Mouse (Mus musculus): ENCODE measurements around the gene Stoml2.
"Not testable (repeated sequence)": the region's sequence is repeated elsewhere in the genome, so short reads cannot be mapped to it uniquely, and the experiment has no call there.

Gene Stoml2

DNA sequence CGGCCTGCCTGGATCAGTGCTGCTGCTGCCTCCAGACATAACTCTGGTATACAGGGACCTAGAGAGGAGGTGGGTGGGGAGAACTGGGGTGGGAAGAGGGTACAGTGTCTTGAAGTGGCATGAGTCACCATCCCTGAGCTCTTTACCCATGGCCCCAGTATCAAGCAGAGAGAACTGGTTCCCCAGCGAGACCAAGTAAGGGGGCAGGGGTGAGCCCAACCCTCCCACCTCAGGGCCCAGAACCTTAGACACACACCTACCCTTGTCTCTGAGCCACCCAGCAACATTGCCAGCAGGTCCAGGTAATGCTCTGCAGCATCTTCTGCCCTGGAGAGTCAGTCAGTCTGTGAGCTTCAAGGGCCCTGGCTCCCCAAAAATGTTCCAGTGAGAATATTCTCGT lies 26.6 kb downstream of the Stoml2 start:
- DNase-seq (ENCODE audit: low spot score in 2 of 2), result no peak

GRCm38 (mm10) chr4:43002756-43003439 lies 28.6 kb downstream of the Stoml2 start:
- no peak for DNase-seq (ENCODE audit: low spot score in 2 of 2)

DNA sequence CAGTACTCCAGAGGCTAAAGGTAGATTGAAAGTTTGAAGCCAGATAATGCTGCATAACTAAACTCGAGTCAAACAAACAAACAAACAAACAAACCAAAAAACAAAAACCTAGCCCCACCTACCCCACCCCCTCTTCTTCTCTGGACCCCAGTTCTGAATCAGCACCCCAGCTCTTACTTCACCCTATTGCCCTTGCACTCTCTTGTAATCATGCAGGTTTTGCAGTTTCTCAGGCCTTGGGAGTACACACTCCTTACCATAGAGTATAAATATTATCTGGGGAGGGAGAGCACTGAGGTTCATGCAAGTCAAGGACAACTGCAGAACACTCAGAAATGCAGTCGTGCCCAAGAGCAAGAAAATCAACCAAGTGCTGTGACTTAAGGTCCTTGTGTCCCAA lies 30.2 kb downstream of the Stoml2 start:
- no peak for DNase-seq (ENCODE audit: low spot score in 2 of 2)

- peak; percentile 99 for DNase-seq (ENCODE audit: low spot score in 2 of 2)
These were observed 31.1 kb downstream of the Stoml2 start, which contains the start of gene Vcp for GRCm38 (mm10) chr4:43000141-43000986. Vcp (minus strand) TSS chr4:43000507.

DNA sequence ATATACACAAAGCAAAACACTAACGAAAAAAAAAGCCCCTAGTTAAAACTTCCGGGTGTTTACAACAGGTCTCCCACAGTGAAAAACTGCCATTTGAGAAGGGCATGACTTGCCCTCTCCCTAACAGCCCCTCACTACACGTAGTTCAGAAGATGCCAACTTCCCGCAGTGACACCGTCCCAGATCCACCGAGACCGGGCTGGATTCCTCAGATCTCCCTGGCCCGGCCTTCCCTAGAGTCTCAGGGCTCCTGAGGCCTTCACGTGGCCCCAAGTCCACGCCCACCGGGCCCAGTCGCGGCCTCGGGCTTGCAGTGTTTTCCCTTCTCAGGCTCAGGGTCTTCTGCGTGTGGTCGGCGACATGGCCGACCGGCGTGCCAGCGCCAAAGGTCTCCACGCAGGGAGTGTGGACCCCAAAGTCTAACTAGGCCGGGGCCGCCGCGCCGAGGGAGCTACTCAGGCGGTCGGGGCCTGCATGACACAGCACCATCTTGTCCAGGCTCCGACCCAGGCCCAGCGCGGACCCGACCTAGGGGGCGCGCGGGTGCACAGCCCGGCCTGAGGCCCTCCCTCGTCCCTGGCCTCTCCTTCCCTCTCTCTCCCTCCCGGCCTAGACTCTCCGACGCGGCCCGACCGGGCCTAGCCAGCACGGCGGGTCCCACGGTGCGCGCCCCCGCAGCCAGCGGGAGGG lies 31.9 kb downstream of the Stoml2 start:
- peak; percentile 65 to 67 for DNase-seq (ENCODE audit: low spot score in 2 of 2)

GRCm38 (mm10) chr4:42998022-42998421 lies 33.5 kb downstream of the Stoml2 start:
- no peak for DNase-seq (ENCODE audit: low spot score in 2 of 2)

DNA sequence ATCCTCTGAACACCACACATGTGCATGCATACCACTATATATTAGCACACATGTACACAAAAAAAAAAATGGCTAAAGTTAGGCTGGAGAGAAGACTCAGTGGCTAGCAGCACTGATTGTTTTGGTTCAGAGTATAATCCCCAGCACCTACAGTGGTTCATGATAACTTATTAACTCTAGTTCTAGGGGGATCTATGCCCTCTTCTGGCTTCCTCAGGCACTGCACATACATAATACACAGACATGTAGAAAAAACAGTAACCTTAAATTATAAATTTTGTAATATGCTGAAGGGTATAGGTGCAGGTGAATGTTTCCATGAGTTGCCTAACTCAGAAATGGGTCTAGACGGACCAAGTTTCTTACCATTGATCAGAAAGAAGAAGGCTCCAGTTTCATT lies 43.2 kb downstream of the Stoml2 start:
- no peak for DNase-seq (ENCODE audit: low spot score in 2 of 2)

- DNase-seq (ENCODE audit: low spot score in 2 of 2), result not testable (repeated sequence)
These were observed 51.0 kb downstream of the Stoml2 start for GRCm38 (mm10) chr4:42980467-42980866.

GRCm38 (mm10) chr4:42978062-42978461 lies 53.4 kb downstream of the Stoml2 start:
- no peak for DNase-seq (ENCODE audit: low spot score in 2 of 2)

Data from frontal cortex, postnatal 36 days (tissue).